Mouse (Mus musculus) limb, embryonic 13.5 days (tissue): ENCODE data around the gene Gm5935. TPM values are rescaled to one million over a fixed set of nuclear protein-coding genes. Genes with fewer than 3 reads are reported as not detected.
"Not testable (repeated sequence)": the region's sequence is repeated elsewhere in the genome, so short reads cannot be mapped to it uniquely, and the experiment has no call there.

ENCODE experiments used
- ATAC-seq: fragments of 200-750 bp; cut with Nextera tagmentation; 2 replicates; pipeline ENCODE4 v1.8.0; 2017; ENCODE audit warnings: low read depth, moderate number of reproducible peaks, moderate TSS enrichment; ENCODE audit not compliant: low FRiP score
- H3K27ac ChIP-seq: fragments of 300-500 bp; sonication (generic); 2 replicates; pipeline ENCODE4 v1.5.1; 2015; ENCODE audit warnings: inconsistent platforms, mild to moderate bottlenecking, moderate library complexity
- H3K27me3 ChIP-seq: fragments of 300-500 bp; sonication (generic); 2 replicates; pipeline ENCODE4 v1.6.1; 2015; ENCODE audit warnings: mild to moderate bottlenecking, inconsistent platforms
- H3K36me3 ChIP-seq: fragments of 300-500 bp; sonication (generic); 2 replicates; pipeline ENCODE4 v1.6.1; 2015; ENCODE audit warnings: inconsistent platforms, mild to moderate bottlenecking, moderate library complexity
- H3K4me1 ChIP-seq: fragments of 300-500 bp; sonication (generic); 2 replicates; pipeline ENCODE4 v1.6.1; 2015; ENCODE audit warnings: inconsistent platforms
- H3K4me2 ChIP-seq: fragments of 300-500 bp; sonication (generic); replicated peaks from 2 replicates; pipeline ENCODE4 v1.6.1; 2015; ENCODE audit warnings: inconsistent platforms, mild to moderate bottlenecking, moderate library complexity
- H3K4me3 ChIP-seq: fragments of 300-500 bp; sonication (generic); 2 replicates; pipeline ENCODE4 v1.5.1; 2015; ENCODE audit warnings: moderate library complexity, mild to moderate bottlenecking, inconsistent platforms
- H3K9ac ChIP-seq: fragments of 300-500 bp; sonication (generic); 2 replicates; pipeline ENCODE4 v1.6.1; 2015; ENCODE audit warnings: mild to moderate bottlenecking, inconsistent platforms
- H3K9me3 ChIP-seq: fragments of 300-500 bp; sonication (generic); 2 replicates; pipeline ENCODE4 v1.6.1; 2016; ENCODE audit warnings: inconsistent platforms
- WGBS: fragments of 180-500 bp; shearing (Covaris S2); methylation state at CpG from one replicate; pipeline ENCODE4 v1.1.7; 2015; 5-methylcytosine and 5-hydroxymethylcytosine counted together
- polyA plus RNA-seq: library from polyadenylated mRNA; unstranded; fragments of >200 nt; fragmentation: Nextera tagmentation; extraction: Ambion mirVana; gene quantifications from 2 replicates; pipeline ENCODE4 v1.2.1, GENCODE M21; 2015

Gm5935 gene
- polyA plus RNA-seq, result not detected in 2 replicates

- ATAC-seq, result not testable (repeated sequence)
These were observed at the start of gene Gm5935 for GRCm38 (mm10) chrX:24775064-24775463. Gm5935 (minus strand) TSS chrX:24775164.

More at GRCm38 (mm10) chrX:24775064-24775463, at the start of gene Gm5935:
- H3K27ac ChIP-seq, H3K4me3 ChIP-seq, H3K27me3 ChIP-seq, H3K36me3 ChIP-seq, H3K9ac ChIP-seq, H3K9me3 ChIP-seq, H3K4me1 ChIP-seq, H3K4me2 ChIP-seq: not testable (repeated sequence)
- 87% methylated on average over 5 of the region's 5 CpGs for WGBS

Other genes with a start within 250 kb of the Gm5935 start
- gene Gm4297, start 200.3 kb downstream of the Gm5935 start, polyA plus RNA-seq, result not detected in 2 replicates